Mouse (Mus musculus): ENCODE measurements at regions not wholly inside any gene's neighbourhood (a gene's known extent, or its start where the extent isn't known, plus 50 kb on each side); places are given as distances from the start of the nearest gene placed in this dataset.
A peak's percentile ranks its signal among the peaks of the same experiment; 100 is the strongest.

GRCm38 (mm10) chr8:12192006-12192405 is 86.6 kb upstream of the A230072I06Rik start:
- no peaks in the 10 kb centered on the region for H3K4me1 ChIP-seq (ENCODE audit: control insufficient read depth, insufficient read depth, low read length)
- H3K4me3 ChIP-seq (ENCODE audit: insufficient read depth, low read length) = no peak overlapping the region
- TF ChIP-seq CTCF (IDR thresholded peaks at IDR 0.05; ENCODE audit: low read depth, low read length) (peak; percentile 96), POLR2A (IDR thresholded peaks at IDR 0.05; ENCODE audit: borderline replicate concordance, low read depth, low read length) (no peak)
- no peak overlapping the region for H3K27ac ChIP-seq (ENCODE audit: insufficient read depth, low read depth, low read length)

GRCm38 (mm10) chr8:12205909-12206308 is 72.7 kb upstream of the A230072I06Rik start:
- no peak for TF ChIP-seq POLR2A (IDR thresholded peaks at IDR 0.05; ENCODE audit: borderline replicate concordance, low read depth, low read length)
- TF ChIP-seq CTCF (IDR thresholded peaks at IDR 0.05; ENCODE audit: low read depth, low read length) = no peak

GRCm38 (mm10) chr8:12207412-12207811 is 71.2 kb upstream of the A230072I06Rik start:
- H3K27ac ChIP-seq (ENCODE audit: insufficient read depth, low read depth, low read length) = no peak overlapping the region
- no peak for TF ChIP-seq POLR2A (IDR thresholded peaks at IDR 0.05; ENCODE audit: borderline replicate concordance, low read depth, low read length)
- H3K4me3 ChIP-seq (ENCODE audit: insufficient read depth, low read length) = no peak overlapping the region
- no peaks in the 10 kb centered on the region for H3K4me1 ChIP-seq (ENCODE audit: control insufficient read depth, insufficient read depth, low read length)

More at GRCm38 (mm10) chr8:12205909-12206308, 72.7 kb upstream of the A230072I06Rik start:
- H3K27ac ChIP-seq (ENCODE audit: insufficient read depth, low read depth, low read length) = no peak overlapping the region
- H3K4me3 ChIP-seq (ENCODE audit: insufficient read depth, low read length) = no peak overlapping the region
- H3K4me1 ChIP-seq (ENCODE audit: control insufficient read depth, insufficient read depth, low read length) = no peaks in the 10 kb centered on the region

GRCm38 (mm10) chr8:12213774-12214173 is 64.8 kb upstream of the A230072I06Rik start:
- H3K4me1 ChIP-seq (ENCODE audit: control insufficient read depth, insufficient read depth, low read length) = no peaks in the 10 kb centered on the region
- H3K27ac ChIP-seq (ENCODE audit: insufficient read depth, low read depth, low read length) = no peak overlapping the region
- no peak for TF ChIP-seq CTCF (IDR thresholded peaks at IDR 0.05; ENCODE audit: low read depth, low read length)
- no peak for TF ChIP-seq POLR2A (IDR thresholded peaks at IDR 0.05; ENCODE audit: borderline replicate concordance, low read depth, low read length)
- H3K4me3 ChIP-seq (ENCODE audit: insufficient read depth, low read length) = no peak overlapping the region

- no peak overlapping the region for H3K27ac ChIP-seq (ENCODE audit: insufficient read depth, low read depth, low read length)
- TF ChIP-seq CTCF (IDR thresholded peaks at IDR 0.05; ENCODE audit: low read depth, low read length) (no peak), POLR2A (IDR thresholded peaks at IDR 0.05; ENCODE audit: borderline replicate concordance, low read depth, low read length) (no peak)
These were observed 64.2 kb upstream of the A230072I06Rik start for GRCm38 (mm10) chr8:12214205-12215019.

GRCm38 (mm10) chr8:12221506-12221905 is 57.1 kb upstream of the A230072I06Rik start:
- TF ChIP-seq POLR2A (IDR thresholded peaks at IDR 0.05; ENCODE audit: borderline replicate concordance, low read depth, low read length) = no peak
- TF ChIP-seq CTCF (IDR thresholded peaks at IDR 0.05; ENCODE audit: low read depth, low read length) = no peak
- H3K4me3 ChIP-seq (ENCODE audit: insufficient read depth, low read length) = no peak overlapping the region
- no peak overlapping the region for H3K27ac ChIP-seq (ENCODE audit: insufficient read depth, low read depth, low read length)
- H3K4me1 ChIP-seq (ENCODE audit: control insufficient read depth, insufficient read depth, low read length) = no peaks in the 10 kb centered on the region

More at GRCm38 (mm10) chr8:12214205-12215019, 64.2 kb upstream of the A230072I06Rik start:
- Histone ChIP-seq H3K4me3 (ENCODE audit: insufficient read depth, low read length) (no peak overlapping the region), H3K4me1 (ENCODE audit: control insufficient read depth, insufficient read depth, low read length) (no peaks in the 10 kb centered on the region)

GRCm38 (mm10) chr8:12223376-12223775 is 55.2 kb upstream of the A230072I06Rik start:
- Histone ChIP-seq H3K4me3 (ENCODE audit: insufficient read depth, low read length) (no peak overlapping the region), H3K4me1 (ENCODE audit: control insufficient read depth, insufficient read depth, low read length) (no peaks in the 10 kb centered on the region), H3K27ac (ENCODE audit: insufficient read depth, low read depth, low read length) (no peak overlapping the region)
- no peak for TF ChIP-seq POLR2A (IDR thresholded peaks at IDR 0.05; ENCODE audit: borderline replicate concordance, low read depth, low read length)
- TF ChIP-seq CTCF (IDR thresholded peaks at IDR 0.05; ENCODE audit: low read depth, low read length) = no peak
